Mouse (Mus musculus) layer of hippocampus, adult 2 months (tissue): ENCODE measurements around the gene Gm16513. TPM values are rescaled to one million over a fixed set of nuclear protein-coding genes. Genes with fewer than 3 reads are reported as not detected.
"Not testable (repeated sequence)": the region's sequence is repeated elsewhere in the genome, so short reads cannot be mapped to it uniquely, and the experiment has no call there.

ENCODE experiments used
- DNase-seq, 2 experiments: peaks; one replicate each; pipeline ENCODE4 v3.0.0; 2022; ENCODE audit warnings: low spot score in 2 of 2
- H3K27ac ChIP-seq: fragments of 200-600 bp; 2 replicates; pipeline ENCODE4 v1.8.1; 2022
- H3K4me3 ChIP-seq: fragments of 200-600 bp; 2 replicates; pipeline ENCODE4 v1.8.1; 2022; ENCODE audit warnings: mild to moderate bottlenecking
- long read RNA-seq, 2 experiments: library from polyadenylated mRNA; stranded (forward); transcript quantifications; one replicate each; pipeline ENCODE4 v2.0.0; 2021; ENCODE audit warnings: borderline mapping rate in 2 of 2
- total RNA-seq, 2 experiments: library from RNA; stranded (reverse); gene quantifications; 2 replicates each; pipeline ENCODE4 v1.2.3; 2021

Gm16513 gene
- not detected for total RNA-seq
- long read RNA-seq, experiment 1: 0 reads
- long read RNA-seq, experiment 2: 0 reads

- not testable (repeated sequence) for H3K4me3 ChIP-seq, DNase-seq, H3K27ac ChIP-seq
Observed at GRCm38 (mm10) chr5:95182324-95182723, at the start of gene Gm16513. Gene Gm16513, plus strand, starts transcription at chr5:95182624.

Other genes starting within 250 kb of the Gm16513 start
- not detected for gene Gm6367, start 194.0 kb upstream of the Gm16513 start, total RNA-seq
- not detected for gene Gm7942, start 75.7 kb upstream of the Gm16513 start, total RNA-seq
- gene Gm10424, start 90.1 kb downstream of the Gm16513 start, total RNA-seq: not detected
- not detected for gene Gm3259, start 123.3 kb downstream of the Gm16513 start, total RNA-seq